Mouse (Mus musculus) kidney, postnatal 4 days (tissue): ENCODE measurements around the gene Sh3gl3.
A peak's percentile ranks its signal among the peaks of the same experiment; 100 is the strongest.

ENCODE experiments used
- DNase-seq, 2 experiments: peaks; one replicate each; pipeline ENCODE4 v3.0.0; 2021; ENCODE audit warnings: mixed read lengths in 2 of 2

Sh3gl3 gene

GRCm38 (mm10) chr7:82173540-82173939 lies at the start of gene Sh3gl3:
TSS of gene Sh3gl3 (plus strand) at chr7:82173840.
- DNase-seq: no peak

GRCm38 (mm10) chr7:82138196-82138595 lies 35.4 kb upstream of the Sh3gl3 start:
- DNase-seq: no peak

GRCm38 (mm10) chr7:82147151-82147550 lies 26.5 kb upstream of the Sh3gl3 start:
- no peak for DNase-seq

GRCm38 (mm10) chr7:82164681-82165080 lies 9.0 kb upstream of the Sh3gl3 start:
- DNase-seq: no peak

GRCm38 (mm10) chr7:82174571-82175326 lies 1.1 kb downstream of the Sh3gl3 start:
- peak; percentile 88 to 92 for DNase-seq

- no peak for DNase-seq
Observed at GRCm38 (mm10) chr7:82175327-82175721, 1.7 kb downstream of the Sh3gl3 start.

- DNase-seq: no peak
Observed at GRCm38 (mm10) chr7:82176192-82176591, 2.6 kb downstream of the Sh3gl3 start.

GRCm38 (mm10) chr7:82177336-82177735 lies 3.7 kb downstream of the Sh3gl3 start:
- DNase-seq: peak; percentile 11 to 34

GRCm38 (mm10) chr7:82180919-82181318 lies 7.3 kb downstream of the Sh3gl3 start:
- no peak for DNase-seq

GRCm38 (mm10) chr7:82182781-82183180 lies 9.1 kb downstream of the Sh3gl3 start:
- no peak for DNase-seq

GRCm38 (mm10) chr7:82191604-82192003 lies 18.0 kb downstream of the Sh3gl3 start:
- DNase-seq: no peak

- DNase-seq: no peak
Observed at GRCm38 (mm10) chr7:82192512-82192911, 18.9 kb downstream of the Sh3gl3 start.

- no peak for DNase-seq
Observed at GRCm38 (mm10) chr7:82203111-82203510, 29.5 kb downstream of the Sh3gl3 start.

GRCm38 (mm10) chr7:82204014-82204784 lies 30.6 kb downstream of the Sh3gl3 start:
- DNase-seq: peak; percentile 69 to 78

- no peak for DNase-seq
Observed at GRCm38 (mm10) chr7:82204975-82205374, 31.3 kb downstream of the Sh3gl3 start.

GRCm38 (mm10) chr7:82206787-82207186 lies 33.1 kb downstream of the Sh3gl3 start:
- DNase-seq: no peak

- no peak for DNase-seq
Observed at GRCm38 (mm10) chr7:82221380-82221933, 47.8 kb downstream of the Sh3gl3 start.

GRCm38 (mm10) chr7:82223906-82224846 lies 50.5 kb downstream of the Sh3gl3 start:
- peak; percentile 29 to 51 for DNase-seq

- DNase-seq: no peak
Observed at GRCm38 (mm10) chr7:82233201-82233600, 59.6 kb downstream of the Sh3gl3 start.

GRCm38 (mm10) chr7:82234010-82234897 lies 60.6 kb downstream of the Sh3gl3 start:
- DNase-seq: no peak

- no peak for DNase-seq
Observed at GRCm38 (mm10) chr7:82234898-82235290, 61.3 kb downstream of the Sh3gl3 start.

GRCm38 (mm10) chr7:82235486-82235885 lies 61.8 kb downstream of the Sh3gl3 start:
- no peak for DNase-seq
